Mouse (Mus musculus) retina, postnatal 7 days (tissue): ENCODE data around the gene Cfdp1.

Experiments used
- DNase-seq: peaks from one replicate; pipeline ENCODE4 v3.0.0-alpha.2; 2012; ENCODE audit warnings: low read depth, low spot score

Gene Cfdp1

GRCm38 (mm10) chr8:111720115-111720544, 134.0 kb downstream of the Cfdp1 start:
- no peak for DNase-seq

GRCm38 (mm10) chr8:111718937-111719336, 135.2 kb downstream of the Cfdp1 start:
- no peak for DNase-seq
